In the genomic region with DNA sequence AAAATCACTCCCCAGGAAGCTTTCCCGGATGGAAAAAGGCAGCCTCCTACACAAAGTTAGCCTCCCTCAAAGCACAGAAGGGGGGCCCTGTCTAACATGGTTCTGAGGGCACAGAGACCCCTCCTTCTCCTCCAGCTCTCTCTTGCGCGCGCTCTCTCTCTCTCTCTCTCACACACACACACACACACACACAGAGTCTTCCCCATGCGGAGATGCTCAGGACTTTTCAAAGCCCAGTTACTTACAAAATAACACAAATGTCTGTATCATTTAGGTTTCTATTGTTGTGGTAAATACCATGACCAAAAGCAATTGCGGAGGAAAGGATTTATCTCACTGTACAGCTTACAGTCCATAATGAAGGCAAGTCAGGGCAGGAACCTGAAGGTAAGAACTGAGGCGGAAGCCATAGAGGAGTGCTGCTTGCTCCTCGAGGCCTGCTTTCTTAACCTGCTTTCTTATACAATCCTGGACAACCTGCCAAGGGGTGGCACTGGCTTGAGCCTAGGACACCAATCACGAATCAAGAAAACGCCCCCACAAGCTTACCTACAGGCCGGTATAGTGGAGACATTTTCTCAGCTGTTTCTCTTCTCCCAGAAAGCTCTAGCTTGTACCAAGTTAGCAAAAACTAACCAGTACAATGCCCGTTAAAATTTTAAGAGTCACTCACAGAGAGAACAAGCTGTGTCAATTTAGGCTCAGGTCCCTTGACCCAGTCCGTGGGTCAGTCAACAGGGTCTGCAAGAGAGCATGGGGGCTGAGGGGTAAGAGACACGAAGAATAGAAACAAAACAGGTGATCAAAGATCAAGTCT, we compare ENCODE assay signal across 10 mouse cellular contexts. TPM values are rescaled to one million over a fixed set of nuclear protein-coding genes. Genes with fewer than 3 reads are reported as not detected.
DNase-seq lines count a peak whose midpoint lies in the region; ATAC-seq and TF ChIP-seq lines count a peak whose summit lies in the region.
"Had no signal": no experiment of that assay in that cellular context is flagged by ENCODE, and none has a peak within 500 bp of the region (broad histone marks: within the 10 kb centered on the region; RNA-seq: fewer than 3 reads in every experiment).

No protein-coding gene starts in this region.

- H3K36me3 ChIP-seq in heart, embryonic 13.5 days: no peaks in the 10 kb centered on the region
- H3K36me3 ChIP-seq in limb, embryonic 14.5 days (ENCODE audit: control insufficient read depth, insufficient read depth, low read length): no peaks in the 10 kb centered on the region
- H3K36me3 ChIP-seq in stomach, postnatal 0 days (ENCODE audit: control insufficient read depth, insufficient read depth, low read length): no peaks in the 10 kb centered on the region

- no peaks in the 10 kb centered on the region for H3K27me3 ChIP-seq in heart, embryonic 13.5 days (replicated peaks)
- H3K27me3 ChIP-seq in limb, embryonic 14.5 days (ENCODE audit: control insufficient read depth, insufficient read depth, low read length): no peaks in the 10 kb centered on the region
- H3K27me3 ChIP-seq in stomach, postnatal 0 days (ENCODE audit: control insufficient read depth, insufficient read depth, low read length): no peaks in the 10 kb centered on the region

- H3K9ac ChIP-seq in heart, embryonic 13.5 days: 0 out of 2 replicates have a peak overlapping the region, but pooled peaks have one; percentile 17
- H3K9ac ChIP-seq in limb, embryonic 14.5 days (ENCODE audit: low read depth, low read length, severe bottlenecking): no peak overlapping the region
- no peak overlapping the region for H3K9ac ChIP-seq in stomach, postnatal 0 days (ENCODE audit: low read length)

- H3K4me3 ChIP-seq in heart, embryonic 13.5 days: 0 out of 2 replicates have a peak overlapping the region, but pooled peaks have one; percentile 15
- no peak overlapping the region for H3K4me3 ChIP-seq in limb, embryonic 14.5 days (replicated peaks; ENCODE audit: low read length)
- H3K4me3 ChIP-seq in stomach, postnatal 0 days (ENCODE audit: low read depth, low read length): no peak overlapping the region; the same call in 1 of the 2 replicates

- H3K9me3 ChIP-seq in heart, embryonic 13.5 days: no peaks in the 10 kb centered on the region
- no peaks in the 10 kb centered on the region for H3K9me3 ChIP-seq in limb, embryonic 14.5 days (ENCODE audit: control insufficient read depth, low read length)
- no peaks in the 10 kb centered on the region for H3K9me3 ChIP-seq in stomach, postnatal 0 days (ENCODE audit: control insufficient read depth, low read length)

- no peaks in the 10 kb centered on the region for H3K4me1 ChIP-seq in heart, embryonic 13.5 days
- peaks cover 12% of the 10 kb centered on the region; the same call in 1 of the 2 replicates for H3K4me1 ChIP-seq in limb, embryonic 14.5 days (ENCODE audit: control insufficient read depth, insufficient read depth, low read length)
- H3K4me1 ChIP-seq in stomach, postnatal 0 days (replicated peaks; ENCODE audit: control insufficient read depth, insufficient read depth): no peaks in the 10 kb centered on the region

- TF ChIP-seq EP300 in stomach, postnatal 0 days (optimal IDR thresholded peaks at IDR 0.05): no peak

- no peak overlapping the region for H3K27ac ChIP-seq in heart, embryonic 13.5 days (replicated peaks)
- H3K27ac ChIP-seq in limb, embryonic 14.5 days (replicated peaks; ENCODE audit: low read depth, low read length): no peak overlapping the region
- H3K27ac ChIP-seq in stomach, postnatal 0 days (replicated peaks): no peak overlapping the region

- ATAC-seq in heart, embryonic 13.5 days (ENCODE audit: extremely low read depth, insufficient number of reproducible peaks, low FRiP score, low TSS enrichment): no peak
- ATAC-seq in limb, embryonic 14.5 days (ENCODE audit: low FRiP score, low read depth): no peak
- ATAC-seq in stomach, postnatal 0 days (ENCODE audit: low FRiP score, low TSS enrichment): peak; percentile 38; the same call in 1 of the 2 replicates
- ATAC-seq in monocyte, adult 5-6 weeks (replicated peaks; ENCODE audit: insufficient number of reproducible peaks, low FRiP score, low TSS enrichment, poor library complexity, severe bottlenecking): no peak
- ATAC-seq: forebrain, embryonic 14.5 days had no signal

- TF ChIP-seq POLR2A in limb, embryonic 14.5 days (IDR thresholded peaks at IDR 0.05; ENCODE audit: borderline replicate concordance, extremely low read depth, insufficient read depth, insufficient read length): no peak

- DNase-seq in heart, adult 8-10 months (ENCODE audit: low spot score): no peak
- peak; percentile 7 for DNase-seq in right cerebral cortex, postnatal 14 days
- DNase-seq in right cerebral cortex, postnatal 25 days: no peak
- DNase-seq in limb, embryonic 14.5 days (ENCODE audit: low spot score): no peak
- DNase-seq in stomach, postnatal 0 days (ENCODE audit: low spot score): no peak
- DNase-seq in right cerebral cortex, adult 2 months (ENCODE audit: low spot score in 2 of 2): no peak

- 78% methylated on average over 14 of the region's 14 CpGs for WGBS in heart, embryonic 13.5 days
- 70% methylated on average over 14 of the region's 14 CpGs for WGBS in limb, embryonic 14.5 days
- 74% methylated on average over 14 of the region's 14 CpGs for WGBS in stomach, postnatal 0 days

- H3K4me2 ChIP-seq in heart, embryonic 13.5 days: peak overlapping the region; percentile 47
- H3K4me2 ChIP-seq in limb, embryonic 14.5 days (replicated peaks; ENCODE audit: low read depth, low read length, severe bottlenecking): peak overlapping the region; percentile 25; the same call in 1 of the 2 replicates
- peak overlapping the region; percentile 35 for H3K4me2 ChIP-seq in stomach, postnatal 0 days (replicated peaks; ENCODE audit: low read depth)

- no peak for TF ChIP-seq CTCF in stomach, postnatal 0 days (IDR thresholded peaks at IDR 0.05; ENCODE audit: low read depth)

RNA-seq across cellular contexts. Expression of gene Gm47996, which starts 41.5 kb away (rescaled TPM):
- polyA plus RNA-seq in heart, embryonic 13.5 days (2015; fragmentation: Nextera tagmentation; extraction: Ambion mirVana): not detected in 2 replicates
- not detected for total RNA-seq in heart, adult 8-10 months (2022)
- 0.06 TPM in 1 of 2 replicates, not detected in the other for polyA plus RNA-seq in limb, embryonic 14.5 days (2012; rRNA removed)
- polyA plus RNA-seq in limb, embryonic 14.5 days (2014; fragmentation: Nextera tagmentation; extraction: Ambion mirVana): not detected in 2 replicates
- polyA plus RNA-seq in stomach, postnatal 0 days (2015; fragmentation: Nextera tagmentation; extraction: Ambion mirVana): not detected in 2 replicates
- total RNA-seq in monocyte, adult 5-6 weeks (2017): not detected in 3 replicates
- total RNA-seq: left cerebral cortex, adult 2 months had no signal
- polyA plus RNA-seq: forebrain, embryonic 14.5 days had no signal

RNA-seq across cellular contexts. Expression of gene 3110040M04Rik, which starts 47.5 kb away (rescaled TPM):
- 0.18 TPM in 1 of 2 replicates, not detected in the other for polyA plus RNA-seq in heart, embryonic 13.5 days (2015; fragmentation: Nextera tagmentation; extraction: Ambion mirVana)
- total RNA-seq in heart, adult 8-10 months (2022): not detected
- not detected in 2 replicates for polyA plus RNA-seq in limb, embryonic 14.5 days (2012; rRNA removed)
- not detected in 2 replicates for polyA plus RNA-seq in limb, embryonic 14.5 days (2014; fragmentation: Nextera tagmentation; extraction: Ambion mirVana)
- not detected in 2 replicates for polyA plus RNA-seq in stomach, postnatal 0 days (2015; fragmentation: Nextera tagmentation; extraction: Ambion mirVana)
- total RNA-seq in monocyte, adult 5-6 weeks (2017): not detected in 3 replicates
- total RNA-seq: left cerebral cortex, adult 2 months had no signal
- polyA plus RNA-seq: forebrain, embryonic 14.5 days had no signal

RNA-seq across cellular contexts. Expression of gene Gm47995, which starts 53.2 kb away (rescaled TPM):
- polyA plus RNA-seq in heart, embryonic 13.5 days (2015; fragmentation: Nextera tagmentation; extraction: Ambion mirVana): not detected in 2 replicates
- total RNA-seq in heart, adult 8-10 months (2022): not detected
- polyA plus RNA-seq in limb, embryonic 14.5 days (2012; rRNA removed): 0.06 TPM in 1 of 2 replicates, not detected in the other
- not detected in 2 replicates for polyA plus RNA-seq in limb, embryonic 14.5 days (2014; fragmentation: Nextera tagmentation; extraction: Ambion mirVana)
- polyA plus RNA-seq in stomach, postnatal 0 days (2015; fragmentation: Nextera tagmentation; extraction: Ambion mirVana): not detected in 2 replicates
- total RNA-seq in monocyte, adult 5-6 weeks (2017): 0.68 TPM in 1 of 3 replicates, not detected in the others
- total RNA-seq: left cerebral cortex, adult 2 months had no signal
- polyA plus RNA-seq: forebrain, embryonic 14.5 days had no signal

RNA-seq across cellular contexts. Expression of gene Gm8947, which starts 59.2 kb away (rescaled TPM):
- 0.17 and 0.37 TPM in 2 replicates for polyA plus RNA-seq in heart, embryonic 13.5 days (2015; fragmentation: Nextera tagmentation; extraction: Ambion mirVana)
- total RNA-seq in heart, adult 8-10 months (2022): not detected
- polyA plus RNA-seq in limb, embryonic 14.5 days (2012; rRNA removed): 0.06 and 0.08 TPM in 2 replicates
- 0.23 TPM in 1 of 2 replicates, not detected in the other for polyA plus RNA-seq in limb, embryonic 14.5 days (2014; fragmentation: Nextera tagmentation; extraction: Ambion mirVana)
- polyA plus RNA-seq in stomach, postnatal 0 days (2015; fragmentation: Nextera tagmentation; extraction: Ambion mirVana): 0.05 TPM in 1 of 2 replicates, not detected in the other
- total RNA-seq in monocyte, adult 5-6 weeks (2017): 0.85 TPM in 1 of 3 replicates, not detected in the others
- total RNA-seq: left cerebral cortex, adult 2 months had no signal
- polyA plus RNA-seq: forebrain, embryonic 14.5 days had no signal
